Mouse (Mus musculus): ENCODE results near the gene Tnfrsf13b. TPM values are rescaled to one million over a fixed set of nuclear protein-coding genes. Genes with fewer than 3 reads are reported as not detected.
A peak's percentile ranks its signal among the peaks of the same experiment; 100 is the strongest.
"Not testable (repeated sequence)": the region's sequence is repeated elsewhere in the genome, so short reads cannot be mapped to it uniquely, and the experiment has no call there.

The Tnfrsf13b gene
- total RNA-seq, 4 experiments from 2014 or later: 0.17 to 2.2 (median 0.84) TPM

- peak; percentile 67 for DNase-seq
Measured at GRCm38 (mm10) chr11:61174291-61174820, 47.8 kb downstream of the Tnfrsf13b start.

DNA sequence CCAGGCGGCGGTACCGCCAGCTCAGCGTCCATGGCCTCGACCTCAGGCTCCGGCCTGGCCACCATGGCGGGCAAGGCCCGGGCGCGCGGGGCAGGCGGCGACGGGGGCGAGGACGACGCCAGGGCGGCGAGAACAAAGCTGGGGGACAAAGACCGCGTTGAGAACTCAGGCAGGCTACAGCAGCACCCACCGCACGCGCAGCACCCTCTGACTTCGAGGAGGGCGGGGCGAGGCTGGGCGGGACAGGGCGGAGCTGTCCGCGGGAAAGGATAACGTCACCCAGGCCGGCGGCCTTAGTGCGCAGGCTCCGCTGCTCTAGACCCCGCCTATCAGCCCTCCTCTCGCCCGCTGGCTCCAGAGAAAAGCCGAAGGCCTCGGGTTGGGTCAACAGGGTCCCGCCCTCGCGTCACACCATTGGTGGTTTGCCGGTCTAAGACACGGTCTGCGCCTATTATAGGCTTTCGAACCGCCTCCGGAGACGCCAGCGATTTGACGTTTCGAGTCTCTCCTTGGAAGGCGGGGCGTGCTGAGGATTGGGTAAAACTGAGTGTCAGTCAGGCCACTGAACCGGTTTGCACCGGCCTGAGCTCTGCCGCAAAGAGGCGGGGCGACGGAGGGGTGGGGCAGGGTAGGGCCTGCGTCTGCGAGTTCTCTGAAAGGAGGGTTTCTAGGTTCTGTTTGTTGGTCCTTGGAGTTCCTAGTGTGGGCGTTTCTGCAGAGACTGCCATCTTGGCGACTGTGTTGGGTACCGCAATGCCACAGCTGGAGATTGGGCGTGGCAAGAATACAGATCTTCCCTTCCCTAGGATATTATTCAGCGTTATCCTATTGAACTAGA is 48.5 kb downstream of the Tnfrsf13b start, which contains the start of gene Usp22:
Gene Usp22 (minus strand): TSS at position 235 of the 838 bp plus-strand sequence.
- peak; percentile 100 for DNase-seq

DNA sequence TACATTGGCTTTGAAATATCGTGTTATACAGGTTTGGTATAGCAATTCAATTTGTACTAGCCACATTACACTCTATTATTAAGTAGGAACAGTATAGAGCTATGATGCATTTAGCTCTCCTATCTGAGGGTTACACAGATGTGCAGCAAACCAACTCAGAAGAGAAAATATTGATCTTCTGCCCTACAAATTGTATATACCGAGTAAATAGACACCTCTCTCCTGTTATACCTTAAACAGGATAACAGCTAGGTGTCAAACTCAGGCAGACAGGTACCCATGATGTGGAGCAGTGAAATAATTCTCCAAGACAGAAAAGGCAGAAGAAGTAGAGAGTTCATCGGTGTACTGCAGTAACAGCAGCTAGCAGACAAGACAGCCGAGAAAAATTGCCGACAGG is 49.2 kb downstream of the Tnfrsf13b start:
- no peak for DNase-seq

DNA sequence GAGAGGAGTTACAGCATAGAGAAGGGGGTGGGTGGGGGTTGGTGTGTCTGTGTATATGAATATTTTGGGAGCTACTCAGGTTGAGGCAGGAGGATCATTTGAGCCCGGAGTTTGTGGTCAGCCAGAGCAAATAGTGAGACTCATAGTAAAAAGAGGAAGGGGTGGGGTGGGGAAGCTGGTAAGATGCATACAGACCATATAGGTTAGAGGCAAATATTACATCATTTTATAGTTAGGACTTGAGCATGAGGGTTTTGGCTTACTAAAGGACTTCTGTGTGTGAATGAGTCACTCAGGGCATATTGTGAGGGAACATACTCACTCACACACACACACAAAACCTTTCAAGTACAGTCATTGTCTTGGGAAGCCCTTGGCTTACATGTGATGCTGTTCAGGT is 49.8 kb downstream of the Tnfrsf13b start:
- DNase-seq: no peak

GRCm38 (mm10) chr11:61180361-61180760 is 53.8 kb downstream of the Tnfrsf13b start:
- no peak for DNase-seq

DNA sequence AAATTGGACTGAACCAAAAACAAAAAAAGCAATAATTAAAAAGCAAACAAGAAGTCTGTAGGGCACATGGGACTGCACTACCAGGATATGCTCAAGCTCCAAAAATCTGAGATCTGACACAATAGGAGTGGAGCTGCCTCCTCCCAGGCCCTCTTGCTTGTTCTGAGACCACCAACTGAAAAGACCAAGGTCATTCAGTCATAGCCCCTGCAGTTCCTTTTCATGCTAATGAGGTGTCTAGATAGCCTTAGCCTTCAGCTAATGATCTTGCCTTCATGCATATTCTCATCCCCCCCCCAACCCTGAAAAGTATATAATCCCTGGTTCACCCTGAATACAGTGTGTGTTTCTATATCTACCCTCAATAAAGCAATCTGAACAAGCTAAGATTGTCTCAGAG is 55.1 kb downstream of the Tnfrsf13b start:
- DNase-seq: no peak

- no peak for DNase-seq
Measured at GRCm38 (mm10) chr11:61183820-61184219, 57.3 kb downstream of the Tnfrsf13b start.

- no peak for DNase-seq
Measured at GRCm38 (mm10) chr11:61190776-61191175, 64.2 kb downstream of the Tnfrsf13b start.

- DNase-seq: not testable (repeated sequence)
Measured at GRCm38 (mm10) chr11:61192123-61192522, 65.6 kb downstream of the Tnfrsf13b start.

DNA sequence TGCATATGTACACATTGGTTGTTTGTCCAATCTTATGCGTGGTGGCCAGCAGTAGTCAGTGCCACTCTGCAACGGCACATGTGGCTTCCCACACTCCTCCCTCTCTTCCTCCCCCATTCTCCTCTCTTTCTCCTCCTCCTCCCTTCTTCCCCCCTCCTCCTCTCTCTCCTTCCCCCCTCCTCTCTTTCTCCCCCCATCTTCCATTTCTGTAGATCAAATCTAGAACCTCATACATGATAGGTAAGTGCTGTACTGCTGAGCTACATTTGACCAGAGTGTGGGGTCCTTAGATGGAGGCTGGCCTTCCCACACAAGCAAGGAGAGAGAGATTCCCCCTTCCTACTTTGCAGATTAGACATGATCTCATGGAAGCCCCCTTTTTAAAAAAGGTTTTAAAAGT is 66.2 kb downstream of the Tnfrsf13b start:
- no peak for DNase-seq

DNA sequence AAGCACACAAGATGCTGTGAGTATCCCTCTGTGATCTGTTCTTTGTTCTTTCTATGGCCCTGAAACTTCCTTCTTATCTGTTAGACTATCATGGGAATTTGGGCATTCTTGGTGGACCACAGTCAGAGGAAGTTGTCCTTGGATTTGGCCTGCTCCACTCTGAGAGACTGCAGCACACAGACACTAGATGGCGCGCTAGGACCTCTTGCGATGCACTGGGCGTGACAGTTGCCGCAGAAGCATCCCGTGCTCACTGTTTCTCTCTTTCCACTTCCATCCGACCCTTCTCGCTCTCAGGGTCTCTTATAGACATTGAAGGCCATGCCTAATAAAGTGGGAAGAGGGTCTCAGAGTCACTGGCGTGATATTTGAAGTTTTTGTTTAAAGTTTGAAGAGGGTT is 66.8 kb downstream of the Tnfrsf13b start:
- peak; percentile 57 for DNase-seq

GRCm38 (mm10) chr11:61196616-61197353 is 70.2 kb downstream of the Tnfrsf13b start:
- no peak for DNase-seq

GRCm38 (mm10) chr11:61197935-61198334 is 71.4 kb downstream of the Tnfrsf13b start:
- DNase-seq: no peak

Other genes starting within 250 kb of the Tnfrsf13b start
- 10 to 100 TPM; 33.6 to 47.6 (median 38.0) TPM for gene Tmem11, start 247.5 kb upstream of the Tnfrsf13b start, total RNA-seq (2022)
- 10 to 100 TPM; 22.4 to 27.7 (median 25.4) TPM for gene Natd1, start 212.0 kb upstream of the Tnfrsf13b start, total RNA-seq (2022)
- 100 to 1,000 TPM in 3 of 4 experiments, 10 to 100 TPM in 1; 99.8 to 162 (median 122) TPM for gene Map2k3, start 194.7 kb upstream of the Tnfrsf13b start, total RNA-seq (2022)
- 1 to 10 TPM; 2.4 to 3.6 (median 2.7) TPM for gene Kcnj12, start 104.2 kb upstream of the Tnfrsf13b start, total RNA-seq (2022)
- gene Usp22, start 48.3 kb downstream of the Tnfrsf13b start, total RNA-seq (2022): 10 to 100 TPM; 81.5 to 98.0 (median 85.4) TPM
- gene Aldh3a1, start 80.8 kb downstream of the Tnfrsf13b start, total RNA-seq (2022): under 1 TPM in 2 of 4 experiments, not detected in 2; 0.28 to 0.46 TPM
- 10 to 100 TPM; 54.6 to 81.7 (median 68.1) TPM for gene Aldh3a2, start 140.7 kb downstream of the Tnfrsf13b start, total RNA-seq (2022)
- gene Slc47a2, start 216.1 kb downstream of the Tnfrsf13b start, total RNA-seq (2022): not detected

Measured in adrenal gland, adult 8-10 months (tissue).